Mouse (Mus musculus) cerebellum, adult 8-10 months (tissue): Measurements from ENCODE around the gene Shq1.

ENCODE experiments used
- DNase-seq: peaks from one replicate; pipeline ENCODE4 v3.0.0; 2022

The Shq1 gene

DNA sequence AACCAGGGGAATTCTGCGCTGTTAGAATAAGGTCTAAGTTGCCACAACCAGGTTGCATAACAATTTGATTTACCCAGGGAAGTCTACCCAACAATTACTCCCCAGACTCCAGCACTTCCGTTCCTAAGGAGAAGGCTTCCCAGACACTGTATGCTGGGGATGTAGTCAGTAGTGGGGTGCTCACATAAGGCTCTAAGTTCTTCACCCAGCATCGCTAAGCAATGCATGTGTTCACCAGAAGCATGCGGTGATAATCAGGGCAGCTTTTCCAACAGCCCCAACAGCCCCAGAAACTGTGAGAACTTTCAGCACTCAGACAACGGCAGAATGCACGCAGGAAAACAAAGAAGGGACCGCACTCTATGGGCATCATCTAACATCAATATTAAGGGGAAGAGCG lies 77.1 kb downstream of the Shq1 start:
- no peak for DNase-seq

DNA sequence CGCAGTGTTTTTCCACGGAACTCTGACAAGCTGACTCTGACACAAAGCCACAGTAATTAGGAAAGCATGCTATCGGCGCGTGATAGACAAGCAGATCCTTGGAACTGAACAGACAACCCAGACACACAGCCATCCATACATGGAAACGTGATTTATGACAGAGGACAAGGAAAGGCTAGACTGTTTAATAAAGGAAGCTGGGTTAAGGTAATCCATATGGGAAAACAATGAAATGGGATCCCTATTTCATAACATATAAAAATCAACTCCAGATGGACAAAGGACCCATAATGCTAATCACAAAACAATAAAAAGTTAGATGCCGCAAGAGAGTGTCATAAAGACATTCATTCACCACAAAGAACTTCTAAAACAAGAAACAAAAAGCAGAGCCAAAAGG lies 78.0 kb downstream of the Shq1 start:
- DNase-seq = no peak

DNA sequence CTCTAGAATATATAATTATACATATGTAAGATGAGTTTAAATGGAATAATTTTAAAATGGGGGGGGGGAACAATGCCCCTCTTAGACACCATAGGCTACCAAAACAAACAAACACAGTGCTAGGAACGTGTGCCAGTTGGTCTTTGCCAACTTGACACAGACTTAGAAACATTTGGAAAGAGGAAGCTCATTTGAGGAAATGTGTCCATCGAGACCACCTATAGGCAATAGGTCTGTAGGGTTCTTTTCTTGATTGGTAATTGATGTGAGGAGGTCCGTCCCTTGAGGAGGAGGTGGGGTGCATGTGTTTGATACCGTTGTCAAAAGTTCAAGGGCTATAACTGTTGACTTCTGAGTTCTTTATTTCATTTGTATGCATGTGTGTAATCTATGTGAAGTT lies 80.4 kb downstream of the Shq1 start:
- DNase-seq = no peak

DNA sequence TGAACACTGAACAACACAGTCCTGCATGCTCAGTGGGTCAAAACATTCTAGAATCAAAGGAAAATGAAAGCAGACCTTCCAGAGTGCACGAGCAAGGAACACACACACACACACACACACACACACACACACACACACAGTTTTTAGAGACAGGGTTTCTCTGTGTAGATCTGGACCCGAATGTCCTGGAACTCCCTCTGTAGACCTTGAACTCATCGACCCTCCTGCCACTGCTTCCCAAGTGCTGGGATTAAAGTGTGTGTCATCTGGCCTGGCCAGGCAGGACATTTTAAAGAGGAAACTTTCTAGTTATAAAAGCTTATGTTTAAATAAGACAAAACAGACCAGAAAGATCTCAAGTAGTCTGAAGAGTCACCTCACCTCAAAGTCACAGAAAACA lies 82.1 kb downstream of the Shq1 start:
- DNase-seq = no peak

DNA sequence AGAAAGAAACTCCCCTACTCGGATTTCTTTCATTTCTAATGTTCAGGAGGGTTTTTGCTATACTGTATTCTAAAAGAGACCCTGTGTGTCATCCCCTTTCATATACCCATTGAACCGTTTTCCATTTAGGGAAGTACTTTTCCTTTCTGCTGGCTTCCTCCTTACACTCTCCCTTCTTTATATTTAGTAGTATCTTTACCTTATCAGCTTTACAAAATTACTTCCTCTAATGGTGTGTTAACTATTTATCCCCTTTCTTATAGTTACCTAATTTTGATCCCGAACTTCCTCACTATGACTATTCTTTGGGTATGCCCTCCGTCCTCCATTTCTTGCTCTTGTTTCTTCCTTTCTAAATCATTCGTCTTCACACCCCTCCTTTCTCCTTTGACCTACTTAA lies 84.2 kb downstream of the Shq1 start:
- no peak for DNase-seq

DNA sequence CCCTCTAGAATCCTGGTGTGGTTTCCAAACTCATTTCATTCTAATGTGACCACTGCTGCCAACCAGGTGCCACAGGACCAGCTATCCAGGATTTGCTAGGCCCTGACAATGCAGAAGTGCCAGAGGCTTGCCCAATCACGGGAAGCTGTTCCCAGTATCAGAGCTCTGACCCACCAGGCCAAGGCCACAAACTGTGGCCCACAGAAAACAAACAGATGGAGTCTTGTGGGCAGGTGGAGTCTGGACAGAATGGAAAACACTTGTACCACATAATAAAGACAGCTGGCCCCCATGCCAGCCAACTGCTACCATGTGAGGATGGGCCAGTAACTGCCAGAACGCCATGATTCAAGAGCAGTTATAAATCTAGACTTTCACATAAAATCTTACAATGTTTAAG lies 89.0 kb downstream of the Shq1 start:
- DNase-seq = no peak

DNA sequence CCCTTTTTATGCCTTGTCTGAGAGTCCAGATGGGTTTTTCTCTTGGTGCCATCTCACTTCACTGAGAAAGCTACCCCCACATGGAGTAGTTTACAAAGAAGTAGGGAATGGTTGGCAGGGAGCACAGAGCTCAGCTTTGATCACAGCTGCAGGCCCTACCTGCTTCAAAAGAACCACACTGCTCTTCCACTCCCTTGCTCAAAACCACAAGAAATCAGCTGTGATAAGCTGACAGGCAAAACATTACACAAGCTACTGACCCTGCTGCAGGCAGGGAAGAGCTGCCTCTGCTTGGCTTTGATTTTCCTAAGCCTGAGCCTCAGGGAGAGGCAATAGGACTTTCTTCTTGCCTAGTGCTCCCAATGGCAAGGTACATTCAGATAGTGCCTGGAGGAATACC lies 89.9 kb downstream of the Shq1 start:
- DNase-seq = no peak

DNA sequence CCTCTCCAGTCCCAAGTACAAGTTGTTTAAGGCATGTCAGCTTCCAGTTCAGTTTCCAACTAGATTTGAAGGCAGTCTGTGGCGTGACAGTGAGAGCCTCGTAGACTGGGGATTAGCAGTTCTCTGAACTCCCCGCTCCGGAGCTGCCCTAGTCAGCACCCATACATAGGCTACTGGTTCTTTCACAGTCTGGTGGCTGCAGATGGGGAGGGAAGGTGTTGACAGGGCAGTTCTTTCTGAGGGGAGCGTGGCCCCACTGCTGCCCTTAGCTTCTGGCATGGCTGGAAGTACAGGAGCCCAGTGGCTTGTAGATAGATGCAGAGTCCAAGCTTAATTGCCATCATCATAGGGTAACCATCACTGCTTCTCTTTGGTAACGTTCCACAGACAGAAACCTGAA lies 93.4 kb downstream of the Shq1 start:
- DNase-seq = no peak

DNA sequence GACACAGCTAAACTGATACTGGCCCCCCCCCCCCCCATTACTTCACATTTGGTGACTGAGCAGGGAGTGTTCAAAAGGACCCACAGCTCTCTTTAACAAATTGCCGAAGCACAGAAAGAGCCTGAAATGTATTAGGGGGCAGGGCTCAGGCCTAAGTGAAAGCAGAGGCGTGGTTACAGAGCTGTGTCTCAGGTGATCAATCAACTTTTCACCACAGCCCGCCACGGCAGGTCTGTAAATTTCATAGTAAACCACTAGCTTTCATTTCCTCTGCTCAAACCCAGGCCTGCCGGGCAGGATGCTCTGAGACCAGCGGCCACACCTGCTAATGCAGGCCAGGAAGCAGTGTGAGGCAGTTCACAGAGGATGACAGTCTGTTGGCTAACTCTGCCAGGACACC lies 94.8 kb downstream of the Shq1 start:
- DNase-seq = no peak

DNA sequence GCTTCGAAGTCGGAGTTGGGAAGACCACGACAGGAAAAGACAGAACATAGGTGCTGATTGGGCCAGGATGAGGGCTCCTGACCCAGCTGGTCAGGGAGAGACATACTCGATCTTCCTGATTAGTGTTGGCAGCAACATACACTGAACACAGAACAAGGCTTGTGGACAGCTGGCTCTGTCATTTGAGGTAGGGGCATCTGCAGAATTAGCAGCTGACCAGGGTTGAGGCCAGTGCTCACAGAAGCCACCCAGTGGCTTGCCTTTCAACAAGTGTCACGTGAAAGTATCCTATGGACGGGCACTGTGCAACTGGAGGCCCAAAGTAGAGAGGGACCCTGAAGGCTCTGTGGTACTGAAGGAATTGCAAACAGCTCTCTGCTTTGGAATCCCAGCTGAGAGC lies 104.2 kb downstream of the Shq1 start:
- DNase-seq = no peak

DNA sequence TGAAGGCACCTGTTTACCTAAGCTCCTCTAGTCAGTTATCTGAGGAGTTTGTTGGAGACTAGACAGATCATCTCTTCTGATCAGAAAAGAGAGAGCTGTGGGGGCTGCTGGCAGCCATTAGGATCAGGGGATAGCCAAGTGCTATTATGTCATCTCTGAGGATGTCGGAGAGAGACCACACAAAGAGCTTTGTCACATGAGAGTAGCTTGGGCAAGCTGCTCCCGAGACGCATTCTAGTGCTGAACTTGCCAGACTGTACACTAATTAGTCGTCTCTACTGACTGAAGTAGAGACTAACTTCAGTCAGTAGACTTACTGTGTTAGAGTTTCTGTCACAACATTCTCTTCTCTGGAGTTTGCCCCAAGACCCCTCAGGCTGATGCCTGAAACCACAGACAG lies 106.4 kb downstream of the Shq1 start:
- no peak for DNase-seq

DNA sequence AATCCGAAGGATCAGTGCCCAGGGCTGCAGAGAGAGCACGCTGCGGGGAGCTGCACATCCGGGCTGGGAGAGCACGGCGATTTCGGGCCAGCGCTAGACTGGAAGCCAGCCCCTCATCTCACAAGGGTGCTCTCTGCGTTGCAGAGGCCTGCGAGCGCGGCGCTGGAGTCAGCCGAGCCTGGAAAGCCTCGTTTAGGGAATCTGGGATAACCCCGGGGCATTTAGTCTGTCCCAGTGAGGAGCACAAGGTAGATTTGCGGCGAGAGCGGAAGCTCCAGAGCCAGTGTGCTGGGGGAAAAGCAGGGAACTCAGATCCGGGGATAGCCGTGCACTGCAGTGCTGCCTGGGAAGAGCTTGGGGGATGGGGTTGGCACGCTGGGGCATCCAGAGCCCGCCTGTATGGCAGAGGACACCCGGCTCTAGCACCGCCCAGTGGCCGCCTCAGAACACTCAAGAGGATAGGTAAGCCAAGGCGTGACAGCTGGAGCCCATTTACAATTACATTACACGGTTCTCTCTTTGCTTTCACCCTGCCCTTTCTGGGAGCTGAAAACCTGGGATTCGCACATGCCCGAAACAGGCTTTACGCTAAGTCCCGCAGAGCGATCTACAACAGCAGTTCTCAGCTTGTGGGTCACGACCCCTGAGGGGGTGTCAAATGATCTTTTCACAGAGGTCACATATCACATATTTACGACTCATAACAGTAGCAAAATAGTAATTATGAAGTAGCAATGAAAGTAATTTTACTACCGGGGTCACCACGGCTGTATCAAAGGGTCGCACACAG lies 107.2 kb downstream of the Shq1 start:
- peak; percentile 79 for DNase-seq

DNA sequence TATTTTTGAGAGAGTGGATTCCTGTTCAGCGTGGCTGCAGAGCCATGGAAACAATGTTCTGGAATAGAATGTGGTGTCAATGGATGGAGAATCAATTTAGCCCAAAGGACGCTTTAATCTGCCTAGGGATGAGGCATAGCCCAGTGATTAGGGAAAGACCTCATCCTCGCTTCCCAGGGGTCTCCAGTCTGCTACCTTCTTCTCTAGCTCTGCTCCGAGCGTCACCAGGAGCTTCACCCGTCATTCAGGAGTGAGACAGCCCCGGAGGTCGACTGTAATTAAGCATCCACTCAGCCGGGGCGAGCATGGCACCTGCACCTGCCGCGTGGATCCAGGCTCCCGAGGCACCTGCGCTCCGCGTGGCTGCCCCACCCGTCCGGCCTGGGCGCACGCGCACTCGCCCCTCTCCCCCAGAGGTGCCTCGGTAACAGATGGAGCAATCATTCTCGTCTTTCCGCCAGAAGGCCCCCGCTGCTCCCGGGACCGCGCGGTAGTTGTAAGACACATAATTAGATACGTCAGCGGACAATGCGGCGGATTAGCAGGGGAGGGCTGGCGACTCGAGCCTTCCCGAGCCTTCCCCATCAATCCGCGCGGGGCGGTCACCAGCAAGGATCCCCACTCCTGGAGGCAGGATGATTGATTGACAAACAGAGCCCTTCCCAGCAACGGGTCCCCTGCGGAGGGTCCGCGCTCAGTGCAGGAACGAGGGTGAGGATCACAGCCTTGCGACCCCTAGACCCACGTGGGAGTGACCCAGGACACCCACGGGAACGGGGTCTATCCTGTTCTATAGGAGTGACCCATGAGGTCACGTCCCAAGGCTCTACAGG lies 108.0 kb downstream of the Shq1 start:
- DNase-seq = peak; percentile 60

DNA sequence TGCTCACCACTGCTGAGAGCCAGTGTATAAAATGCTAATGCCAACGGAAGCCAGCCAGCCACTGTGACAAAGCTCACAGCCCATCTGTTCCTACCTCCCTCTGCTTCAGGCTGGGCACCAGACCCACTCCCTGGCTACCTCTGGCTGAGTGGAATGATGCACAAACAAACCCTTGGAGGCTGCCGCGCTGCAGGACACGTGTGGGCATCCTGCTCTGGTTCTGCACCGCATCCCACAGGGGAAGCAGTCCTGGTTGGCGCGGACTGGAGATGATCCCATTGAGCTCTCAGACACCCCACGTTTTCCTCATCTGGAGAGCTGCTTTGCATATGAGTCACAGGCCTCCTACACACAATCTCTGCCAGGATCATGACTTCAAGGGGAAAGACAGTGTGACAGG lies 112.9 kb downstream of the Shq1 start:
- DNase-seq = no peak

DNA sequence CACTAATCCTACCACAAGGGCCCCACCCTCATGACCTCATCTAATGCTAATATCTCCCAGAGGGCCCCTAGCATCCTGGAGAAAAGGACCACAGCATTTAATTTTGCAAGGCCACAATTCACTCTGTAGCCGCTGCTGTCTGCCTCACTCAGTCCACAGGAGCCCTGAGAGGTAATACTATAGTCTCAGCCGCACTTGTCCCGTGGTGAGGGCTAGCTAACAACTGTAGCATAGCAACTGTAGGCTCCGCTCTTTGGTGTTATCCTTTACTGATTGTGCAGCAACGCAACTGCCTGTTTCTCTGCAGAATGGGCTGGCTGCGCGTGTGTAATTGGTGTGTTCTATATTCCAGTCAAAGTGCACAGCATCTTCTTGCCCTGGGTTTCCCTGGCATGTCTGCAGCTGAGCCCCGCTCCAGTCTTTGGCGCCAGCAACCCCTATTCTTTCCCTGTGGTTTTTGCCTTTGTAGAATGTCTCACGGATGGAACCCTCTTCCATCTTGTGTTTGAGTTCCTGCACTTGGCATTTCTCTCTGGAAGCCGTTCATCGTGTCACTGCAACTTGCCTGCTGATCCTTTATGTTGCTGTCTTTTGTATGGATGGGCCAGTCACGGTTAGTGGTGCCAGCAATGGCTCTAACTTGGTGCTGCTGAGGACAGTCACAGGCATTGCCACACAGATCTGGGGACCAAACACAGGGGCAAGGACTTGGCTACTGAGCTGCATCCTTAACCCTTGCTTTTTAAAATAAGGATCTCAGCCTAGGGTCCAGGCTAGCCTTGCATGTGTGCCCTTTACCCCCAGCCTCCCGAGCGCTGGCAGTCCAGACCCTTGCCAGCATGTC lies 128.6 kb downstream of the Shq1 start:
- no peak for DNase-seq

DNA sequence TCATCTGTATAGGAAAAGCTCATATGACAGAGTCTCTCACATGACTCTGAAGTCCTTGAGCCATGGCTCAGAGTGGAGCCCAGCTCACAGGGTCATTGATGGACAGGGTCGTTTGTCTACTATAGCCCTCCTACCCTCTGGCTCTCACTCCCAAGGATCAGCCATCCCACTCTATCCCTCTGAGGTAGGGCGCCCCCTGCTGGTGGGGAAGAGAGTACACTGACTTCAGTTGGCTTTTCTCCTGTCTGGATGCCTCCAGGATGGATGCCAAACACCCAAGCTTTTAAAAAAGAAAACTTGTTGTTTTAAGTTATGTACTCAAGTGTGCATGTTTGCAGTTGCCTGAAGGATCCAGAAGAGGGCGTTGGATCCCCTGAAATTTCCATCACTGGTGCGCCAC lies 131.3 kb downstream of the Shq1 start:
- DNase-seq = no peak

DNA sequence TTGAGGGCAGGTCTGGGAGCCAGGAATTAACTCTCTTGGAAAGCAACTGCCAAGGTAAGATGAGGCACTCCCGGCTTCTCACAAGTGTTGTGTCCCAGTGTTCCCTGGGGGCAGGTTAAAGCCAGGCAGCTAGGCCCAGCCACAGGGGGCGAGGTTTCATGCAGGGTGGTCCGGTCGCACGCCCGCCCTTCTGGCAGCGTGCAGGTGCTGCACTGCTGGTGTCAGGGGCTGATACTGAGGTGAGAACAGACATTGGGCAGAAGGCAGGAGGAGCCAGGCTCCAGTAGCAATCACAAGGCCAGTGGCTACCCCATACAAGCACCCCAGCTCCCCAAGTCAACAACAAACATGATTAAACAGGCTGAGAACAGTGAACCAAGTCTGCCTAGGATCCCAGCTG lies 132.4 kb downstream of the Shq1 start:
- no peak for DNase-seq

DNA sequence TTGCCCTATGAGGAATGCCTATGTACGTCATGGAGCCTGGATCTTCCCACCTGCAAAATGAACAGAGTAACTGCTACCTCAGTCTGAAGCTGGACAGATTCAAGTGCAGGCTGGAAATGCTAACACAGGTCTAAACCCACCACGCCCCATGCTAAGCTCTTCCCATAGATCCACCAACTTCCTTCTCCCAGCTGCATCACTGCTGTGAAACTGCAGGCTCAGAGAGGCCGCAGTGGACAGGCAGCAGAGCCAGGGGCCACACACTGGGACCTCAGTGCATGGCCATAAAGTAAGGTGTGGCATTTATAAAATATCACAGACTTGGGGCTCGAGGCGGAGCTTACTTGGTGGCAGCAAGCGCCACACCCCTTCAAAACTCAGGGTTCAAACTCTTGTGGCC lies 133.0 kb downstream of the Shq1 start:
- no peak for DNase-seq

DNA sequence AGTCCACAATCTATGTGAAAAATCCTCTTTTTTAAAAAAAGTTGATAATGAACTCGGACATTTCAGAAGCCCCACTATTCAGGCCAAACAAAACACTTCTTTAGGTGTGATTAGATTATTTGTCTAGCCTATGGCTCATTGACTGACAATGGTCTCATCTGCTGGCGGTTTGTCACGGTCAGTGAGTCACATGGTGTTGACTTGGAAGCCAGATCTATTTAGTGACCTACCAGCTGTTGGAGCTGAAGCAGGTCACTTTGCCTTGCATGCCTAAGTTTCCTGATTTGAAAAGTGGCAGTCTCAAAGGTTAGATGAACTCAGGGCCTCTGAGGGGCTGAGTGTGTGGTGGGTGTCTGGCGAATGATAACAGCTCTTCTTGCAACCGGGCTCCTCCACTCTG lies 133.9 kb downstream of the Shq1 start:
- DNase-seq = no peak

DNA sequence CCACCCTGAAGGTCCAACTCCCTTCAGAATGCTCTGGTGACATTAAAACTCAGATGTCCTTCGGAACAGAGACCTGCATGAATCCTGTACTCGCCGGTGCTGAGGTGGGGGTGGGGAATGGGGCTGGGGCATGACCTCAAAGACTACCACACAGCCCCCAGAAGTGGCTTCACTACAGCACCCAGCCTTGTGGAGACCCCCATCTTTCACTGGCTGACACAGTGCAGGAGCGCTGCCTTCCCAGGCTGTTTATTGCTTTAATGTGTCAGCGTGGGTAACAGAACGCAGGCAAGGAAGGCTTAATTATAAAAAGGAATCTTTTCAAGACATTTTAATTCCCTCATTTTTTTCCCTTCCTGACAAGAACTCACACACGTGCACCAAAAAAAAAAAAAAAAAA lies 137.6 kb downstream of the Shq1 start:
- no peak for DNase-seq

DNA sequence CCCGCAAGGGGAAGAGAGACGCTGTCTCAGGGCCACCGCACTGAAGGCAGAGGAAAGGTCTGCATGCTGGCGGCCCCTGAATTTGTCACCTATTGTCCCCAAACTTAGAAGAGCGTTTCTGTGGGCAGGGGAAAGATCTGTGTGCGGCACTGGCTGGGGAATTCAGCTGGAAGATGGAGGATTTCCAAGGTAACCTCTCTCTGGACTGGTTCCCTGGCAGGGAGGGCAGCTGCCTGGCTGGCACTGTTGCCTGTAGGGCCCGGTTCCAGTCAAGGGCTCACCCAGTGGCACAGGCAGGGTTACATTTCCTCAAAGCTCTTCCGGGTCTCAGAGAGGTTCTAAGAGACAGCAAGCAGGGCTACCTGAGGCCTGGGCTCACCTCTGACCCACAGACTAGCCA lies 138.6 kb downstream of the Shq1 start:
- peak; percentile 32 for DNase-seq

DNA sequence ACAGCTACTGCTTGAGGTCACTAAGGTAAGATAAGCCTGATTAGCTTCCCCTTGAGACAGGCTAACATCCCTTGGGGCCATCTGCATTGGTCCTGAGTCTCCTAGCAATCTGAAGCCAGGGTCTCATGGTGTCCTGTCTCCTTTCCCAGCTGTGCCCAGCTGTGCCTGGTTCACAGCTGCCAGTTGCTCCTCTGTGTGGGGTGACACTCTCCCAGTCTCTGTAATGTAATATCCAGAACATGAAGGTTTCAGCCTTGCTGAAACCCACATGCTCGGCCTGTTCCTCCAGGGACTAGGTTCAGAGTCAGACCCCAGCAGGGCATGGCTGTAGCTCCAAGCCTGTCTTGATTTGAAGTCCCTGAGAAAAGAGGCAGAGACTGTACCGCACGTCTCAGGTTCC lies 141.3 kb downstream of the Shq1 start:
- no peak for DNase-seq

DNA sequence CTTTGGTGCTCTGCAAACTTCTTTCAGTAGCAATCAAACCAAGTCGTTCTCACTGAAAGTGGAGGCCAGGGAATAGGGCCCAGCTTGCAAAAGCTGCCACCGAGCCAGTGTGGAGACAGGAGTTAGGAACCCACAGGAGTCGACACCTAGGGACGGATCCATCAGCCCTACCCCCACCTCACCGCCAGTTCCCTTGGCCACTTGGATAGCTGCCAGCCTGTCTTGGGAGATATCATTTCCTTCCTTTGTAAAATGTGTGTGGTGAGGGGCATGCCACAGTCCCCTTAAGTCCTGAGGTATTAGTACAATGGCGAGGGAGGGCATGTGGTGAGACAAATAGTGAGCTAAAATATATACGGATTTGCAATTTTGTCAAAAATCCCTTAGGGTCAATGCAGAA lies 142.4 kb downstream of the Shq1 start:
- no peak for DNase-seq

DNA sequence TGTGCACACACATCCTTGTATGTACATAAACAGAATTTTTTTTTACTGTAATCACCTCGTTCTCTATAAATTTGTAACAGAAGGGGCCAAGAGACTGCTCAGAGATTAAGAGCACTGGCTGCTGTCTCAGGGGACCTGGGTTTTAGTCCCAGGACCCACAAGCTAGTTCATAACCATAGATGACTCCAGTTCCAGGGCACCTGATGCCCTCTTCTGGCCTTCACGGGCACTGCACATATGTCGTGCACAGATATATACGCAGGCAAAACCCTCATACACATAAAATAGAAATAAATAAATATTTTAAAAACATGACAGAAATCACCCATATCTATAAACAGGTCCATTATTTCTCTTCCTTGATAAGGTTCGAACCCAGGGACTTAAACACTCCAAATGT lies 143.0 kb downstream of the Shq1 start:
- no peak for DNase-seq
